Mouse (Mus musculus) heart, embryonic 16.5 days (tissue): ENCODE measurements at regions not wholly inside any gene's neighbourhood (a gene's known extent, or its start where the extent isn't known, plus 50 kb on each side); places are given as distances from the start of the nearest gene placed in this dataset.

Source experiments
- ATAC-seq: fragments of 200-750 bp; cut with Nextera tagmentation; replicated peaks from 2 replicates; pipeline ENCODE4 v1.8.0; 2017; ENCODE audit warnings: moderate number of reproducible peaks; ENCODE audit not compliant: insufficient read depth, low FRiP score; ENCODE audit errors: extremely low read depth
- H3K27ac ChIP-seq: fragments of 300-500 bp; sonication (generic); 2 replicates; pipeline ENCODE4 v1.5.1; 2014; ENCODE audit warnings: mild to moderate bottlenecking, low read length, control low read depth, moderate library complexity
- H3K27me3 ChIP-seq: fragments of 300-500 bp; sonication (generic); 2 replicates; pipeline ENCODE4 v1.6.1; 2014; ENCODE audit warnings: low read length, mixed read lengths; ENCODE audit not compliant: control insufficient read depth, insufficient read depth
- H3K36me3 ChIP-seq: fragments of 300-500 bp; sonication (generic); 2 replicates; pipeline ENCODE4 v1.6.1; 2014; ENCODE audit not compliant: control insufficient read depth, insufficient read depth
- H3K4me1 ChIP-seq: fragments of 300-500 bp; sonication (generic); 2 replicates; pipeline ENCODE4 v1.6.1; 2014; ENCODE audit warnings: low read length, mixed read lengths; ENCODE audit not compliant: control insufficient read depth, insufficient read depth
- H3K4me2 ChIP-seq: fragments of 300-500 bp; sonication (generic); 2 replicates; pipeline ENCODE4 v1.6.1; 2014; ENCODE audit warnings: low read depth, mild to moderate bottlenecking, control low read depth, low read length
- H3K4me3 ChIP-seq: fragments of 300-500 bp; sonication (generic); 2 replicates; pipeline ENCODE4 v1.5.1; 2014; ENCODE audit warnings: mild to moderate bottlenecking, control low read depth, low read length
- H3K9ac ChIP-seq: fragments of 300-500 bp; sonication (generic); 2 replicates; pipeline ENCODE4 v1.6.1; 2014; ENCODE audit warnings: low read length, control low read depth
- H3K9me3 ChIP-seq: fragments of 300-500 bp; sonication (generic); replicated peaks from 2 replicates; pipeline ENCODE4 v1.6.1; 2016; ENCODE audit warnings: low read length; ENCODE audit not compliant: control insufficient read depth
- WGBS: fragments of 180-500 bp; shearing (Covaris S2); extraction: QIAGEN DNeasy Blood & Tissue Kit; methylation state at CpG from one replicate; pipeline ENCODE4 v1.1.7; 2014; 5-methylcytosine and 5-hydroxymethylcytosine counted together

GRCm38 (mm10) chr9:117689946-117690345, 60.2 kb upstream of the Rbms3 start:
- whole genome bisulfite sequencing: 83% methylated on average over 4 of the region's 4 CpGs
- ATAC-seq: no peak
- Histone ChIP-seq H3K4me2 (no peak overlapping the region), H3K27ac (no peak overlapping the region), H3K9ac (no peak overlapping the region), H3K4me3 (no peak overlapping the region), H3K4me1 (no peaks in the 10 kb centered on the region), H3K27me3 (no peaks in the 10 kb centered on the region), H3K36me3 (no peaks in the 10 kb centered on the region), H3K9me3 (no peaks in the 10 kb centered on the region)
